Mouse (Mus musculus): ENCODE data around the gene Xpot. TPM values are rescaled to one million over a fixed set of nuclear protein-coding genes. Genes with fewer than 3 reads are reported as not detected.

Gene Xpot
- polyA plus RNA-seq, 1 experiment from 2014 or later = 43.7 TPM

DNA sequence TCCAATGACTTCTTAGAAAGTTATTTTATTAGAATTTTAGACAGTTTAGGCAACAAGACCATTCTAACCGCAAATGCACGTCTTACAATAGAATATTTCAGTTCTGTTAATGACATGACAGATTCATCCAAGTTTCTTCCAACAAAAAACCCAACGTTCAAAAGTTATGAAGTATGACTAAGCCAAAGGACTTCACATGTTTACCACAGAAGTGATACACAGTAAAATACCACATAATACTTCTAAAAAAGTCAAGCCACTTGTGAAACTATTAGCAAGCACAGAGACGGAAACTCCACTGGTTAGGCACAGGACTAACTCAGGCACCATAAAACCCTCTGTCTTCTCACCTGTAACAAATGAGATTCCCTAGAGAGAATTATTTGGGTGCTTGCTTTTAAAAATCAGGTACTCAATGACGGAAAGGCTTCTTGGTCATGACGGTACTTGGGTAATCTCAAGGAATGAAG, 38.7 kb downstream of the Xpot start:
- H3K27ac ChIP-seq (ENCODE audit: poor library complexity, severe bottlenecking) = peak overlapping the region; percentile 81; the same call in 1 of the 2 replicates
- peak overlapping the region; percentile 97 for H3K9ac ChIP-seq
- no peak for ATAC-seq (ENCODE audit: insufficient number of reproducible peaks, low FRiP score)
- H3K9me3 ChIP-seq (replicated peaks) = no peaks in the 10 kb centered on the region
- H3K27me3 ChIP-seq (replicated peaks) = no peaks in the 10 kb centered on the region
- 61% methylated on average over 6 of the region's 6 CpGs for WGBS
- H3K4me1 ChIP-seq (replicated peaks) = peaks cover 11% of the 10 kb centered on the region
- H3K36me3 ChIP-seq = peaks cover 47% of the 10 kb centered on the region
- H3K4me2 ChIP-seq = peak overlapping the region; percentile 77
- peak overlapping the region; percentile 97 for H3K4me3 ChIP-seq

DNA sequence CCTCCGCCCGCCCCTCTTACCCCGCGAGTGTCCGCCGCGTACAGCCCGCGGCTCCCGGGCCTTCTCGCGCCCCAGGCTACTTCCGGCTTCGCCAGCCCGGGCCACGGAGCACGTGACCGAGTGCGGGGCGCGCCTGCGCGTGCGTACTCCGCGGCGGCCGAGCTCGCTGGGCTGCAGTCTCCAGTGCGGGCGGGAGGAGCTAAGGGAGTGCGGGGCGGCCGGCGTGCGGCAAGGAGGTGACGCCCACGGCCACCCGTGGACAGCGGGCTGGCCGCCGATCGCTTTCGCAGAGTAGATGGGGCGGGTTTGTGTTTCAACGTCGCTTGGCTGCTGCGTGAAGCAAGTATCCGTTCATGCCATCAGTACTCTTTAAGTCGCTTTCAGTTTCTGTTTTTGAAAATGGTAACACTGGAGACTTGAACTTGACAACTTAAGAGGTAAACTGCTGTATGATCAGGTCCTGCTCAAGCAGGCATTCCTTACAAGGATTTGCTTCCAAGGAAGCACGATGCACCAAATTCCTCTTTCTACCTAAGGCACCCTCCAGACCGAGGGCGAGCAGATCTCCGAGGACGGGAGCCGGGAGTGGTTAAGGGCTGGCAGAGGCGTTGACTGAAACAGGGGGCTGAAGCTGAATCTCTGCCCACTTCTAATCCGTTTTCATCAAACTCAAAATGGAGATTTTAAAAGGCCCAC, 39.3 kb downstream of the Xpot start, which contains the start of gene Tbk1:
Gene Tbk1 (minus strand): TSS at position 113 of the 696 bp plus-strand sequence.
- peak within 1 kb of the TSS; percentile 97 for H3K9ac ChIP-seq
- under 1% methylated on average over 52 of the region's 58 CpGs for WGBS
- no peaks in the 10 kb centered on the region for H3K9me3 ChIP-seq (replicated peaks)
- no peaks in the 10 kb centered on the region for H3K27me3 ChIP-seq (replicated peaks)
- peaks cover 11% of the 10 kb centered on the region for H3K4me1 ChIP-seq (replicated peaks)
- H3K27ac ChIP-seq (ENCODE audit: poor library complexity, severe bottlenecking) = peak within 1 kb of the TSS; percentile 81
- H3K36me3 ChIP-seq = peaks cover 48% of the 10 kb centered on the region
- ATAC-seq (ENCODE audit: insufficient number of reproducible peaks, low FRiP score) = peak; percentile 99
- peak within 1 kb of the TSS; percentile 77 for H3K4me2 ChIP-seq
- H3K4me3 ChIP-seq = peak within 1 kb of the TSS; percentile 97

DNA sequence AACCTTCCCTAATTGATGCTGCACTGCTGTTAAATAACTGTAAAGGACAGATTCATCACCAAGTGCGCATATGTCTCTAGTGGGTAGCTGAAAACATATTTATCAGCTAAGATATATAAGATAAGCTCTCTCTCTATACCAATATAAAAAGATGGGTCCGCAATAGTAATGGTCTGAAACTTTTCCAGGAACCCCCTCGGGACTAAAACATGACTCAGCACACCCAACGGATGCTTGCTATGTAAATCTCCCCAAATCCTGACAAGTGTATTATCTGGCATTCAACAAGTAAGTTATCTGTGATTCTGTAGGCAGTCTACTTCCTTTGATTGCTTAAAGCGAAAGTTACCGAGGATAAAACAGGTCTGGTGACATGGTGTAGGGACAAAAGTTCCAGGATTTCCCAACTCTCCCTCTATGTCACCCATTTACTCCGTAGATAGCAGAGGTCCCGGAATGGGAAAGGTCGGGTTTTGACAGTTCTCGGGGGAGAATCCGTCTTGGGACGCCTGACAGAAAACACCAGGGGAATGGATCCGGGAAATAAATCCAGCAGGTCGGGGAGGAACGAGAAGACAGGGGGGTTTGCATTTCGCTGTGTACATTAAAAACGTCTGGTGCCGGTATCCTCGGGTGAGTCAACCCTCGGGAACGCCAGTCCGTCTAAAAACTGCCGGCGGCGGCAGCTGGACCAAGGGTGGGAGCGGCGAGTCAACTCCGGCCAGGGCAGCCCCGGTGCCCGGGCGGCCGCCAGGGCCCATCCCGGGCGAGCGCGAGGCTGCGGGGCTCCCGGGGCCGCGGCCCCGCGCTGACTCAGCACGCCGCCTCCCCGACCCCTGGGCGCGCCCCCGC, 40.1 kb downstream of the Xpot start:
- ATAC-seq (ENCODE audit: insufficient number of reproducible peaks, low FRiP score) = no peak; the same call in 1 of the 2 replicates
- Histone ChIP-seq H3K27ac (ENCODE audit: poor library complexity, severe bottlenecking) (peak overlapping the region; percentile 81), H3K27me3 (replicated peaks) (no peaks in the 10 kb centered on the region), H3K9ac (peak overlapping the region; percentile 97), H3K4me3 (peak overlapping the region; percentile 97), H3K9me3 (replicated peaks) (no peaks in the 10 kb centered on the region), H3K4me2 (peak overlapping the region; percentile 77), H3K4me1 (replicated peaks) (peaks cover 11% of the 10 kb centered on the region), H3K36me3 (peaks cover 48% of the 10 kb centered on the region)
- 3% methylated on average over 46 of the region's 48 CpGs for WGBS

DNA sequence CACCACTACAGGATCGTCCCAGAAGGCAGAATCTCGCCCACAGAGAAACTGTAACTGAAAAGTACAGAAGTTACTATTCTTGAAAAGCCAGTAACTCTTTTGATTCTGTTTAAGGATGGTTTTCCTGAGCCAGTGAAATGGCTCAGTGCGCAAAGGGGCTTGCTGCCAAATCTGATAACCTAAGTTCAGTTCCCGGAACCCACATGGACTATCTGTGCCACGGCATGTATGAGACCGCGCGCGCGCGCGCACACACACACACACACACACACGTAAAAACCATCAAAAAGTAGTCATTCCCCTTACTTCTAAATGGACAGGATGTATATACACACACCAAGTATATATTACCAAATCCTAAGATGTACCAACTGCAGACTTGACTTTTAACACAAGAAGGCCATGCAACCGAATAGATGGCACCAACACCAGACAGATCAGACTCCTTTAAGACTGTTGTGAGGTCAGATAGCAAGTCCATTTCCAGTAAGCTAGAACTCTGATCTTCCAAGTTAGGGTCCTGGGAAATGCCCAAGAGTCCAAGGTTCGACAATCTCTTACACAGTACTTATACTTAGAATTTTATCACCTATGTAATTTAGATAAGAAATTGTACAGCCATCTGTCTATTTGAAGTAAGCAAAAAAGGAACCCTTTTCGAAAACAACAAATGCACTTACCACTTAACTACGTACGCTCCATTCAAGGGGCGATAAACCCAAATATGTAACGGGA, 40.9 kb downstream of the Xpot start:
- Histone ChIP-seq H3K27ac (ENCODE audit: poor library complexity, severe bottlenecking) (no peak overlapping the region), H3K9ac (peak overlapping the region; percentile 97)

DNA sequence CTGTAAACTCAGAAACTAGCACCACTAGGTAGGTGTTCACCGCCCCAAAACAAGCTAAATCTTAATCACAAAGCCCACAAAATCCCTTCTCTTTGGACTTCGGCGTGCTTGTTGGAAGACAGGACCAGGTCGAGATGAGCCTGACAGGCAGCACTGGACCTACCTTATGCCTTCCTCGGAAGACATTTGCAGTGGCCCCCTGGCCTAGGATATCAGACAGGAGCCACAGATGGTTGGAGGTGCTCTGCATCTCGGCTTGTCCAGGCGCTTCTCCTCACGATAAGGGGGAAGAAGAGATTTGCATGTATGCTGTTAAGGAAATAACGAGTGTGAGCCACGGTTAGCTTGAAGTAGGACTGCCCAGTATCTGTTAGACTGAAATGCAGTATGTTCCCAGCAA, 42.1 kb downstream of the Xpot start:
- no peaks in the 10 kb centered on the region for H3K27me3 ChIP-seq (replicated peaks)
- H3K9me3 ChIP-seq (replicated peaks) = no peaks in the 10 kb centered on the region
- no peak overlapping the region for H3K4me3 ChIP-seq
- no peak overlapping the region for H3K9ac ChIP-seq
- peaks cover 45% of the 10 kb centered on the region for H3K36me3 ChIP-seq
- no peak overlapping the region for H3K4me2 ChIP-seq
- no peak overlapping the region for H3K27ac ChIP-seq (ENCODE audit: poor library complexity, severe bottlenecking)
- ATAC-seq (ENCODE audit: insufficient number of reproducible peaks, low FRiP score) = no peak
- peaks cover 11% of the 10 kb centered on the region for H3K4me1 ChIP-seq (replicated peaks)
- 90% methylated on average over 10 of the region's 10 CpGs for WGBS

More for the DNA sequence above, 40.9 kb downstream of the Xpot start:
- Histone ChIP-seq H3K27me3 (replicated peaks) (no peaks in the 10 kb centered on the region), H3K4me3 (peak overlapping the region; percentile 97), H3K36me3 (peaks cover 49% of the 10 kb centered on the region), H3K4me1 (replicated peaks) (peaks cover 11% of the 10 kb centered on the region), H3K4me2 (peak overlapping the region; percentile 77), H3K9me3 (replicated peaks) (no peaks in the 10 kb centered on the region)
- ATAC-seq (ENCODE audit: insufficient number of reproducible peaks, low FRiP score) = no peak
- WGBS = 77% methylated on average over 20 of the region's 20 CpGs

DNA sequence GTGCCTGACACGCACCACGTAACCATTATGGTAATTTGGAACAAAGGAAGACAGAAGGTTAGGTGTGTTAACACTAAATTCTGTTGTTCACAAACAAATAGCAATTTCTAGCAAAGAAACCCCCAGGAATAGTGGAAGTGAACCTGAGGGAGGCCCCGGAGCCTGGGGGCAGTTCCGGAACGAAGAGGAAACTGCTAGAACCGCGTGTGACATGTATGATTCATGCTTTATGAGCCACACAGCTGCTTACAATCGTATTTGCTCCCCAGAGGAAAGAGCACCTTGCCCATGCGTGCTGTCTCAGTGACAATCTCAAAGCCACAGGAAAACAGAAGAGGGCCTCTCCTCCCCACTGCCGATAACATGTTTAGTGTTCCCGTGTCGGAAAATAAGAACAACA, 43.1 kb downstream of the Xpot start:
- 93% methylated on average over 12 of the region's 12 CpGs for WGBS
- no peak for ATAC-seq (ENCODE audit: insufficient number of reproducible peaks, low FRiP score)
- Histone ChIP-seq H3K4me2 (no peak overlapping the region), H3K27ac (ENCODE audit: poor library complexity, severe bottlenecking) (no peak overlapping the region), H3K9me3 (replicated peaks) (no peaks in the 10 kb centered on the region), H3K9ac (no peak overlapping the region), H3K27me3 (replicated peaks) (no peaks in the 10 kb centered on the region), H3K36me3 (peaks cover 47% of the 10 kb centered on the region), H3K4me1 (replicated peaks) (peaks cover 11% of the 10 kb centered on the region), H3K4me3 (no peak overlapping the region)

DNA sequence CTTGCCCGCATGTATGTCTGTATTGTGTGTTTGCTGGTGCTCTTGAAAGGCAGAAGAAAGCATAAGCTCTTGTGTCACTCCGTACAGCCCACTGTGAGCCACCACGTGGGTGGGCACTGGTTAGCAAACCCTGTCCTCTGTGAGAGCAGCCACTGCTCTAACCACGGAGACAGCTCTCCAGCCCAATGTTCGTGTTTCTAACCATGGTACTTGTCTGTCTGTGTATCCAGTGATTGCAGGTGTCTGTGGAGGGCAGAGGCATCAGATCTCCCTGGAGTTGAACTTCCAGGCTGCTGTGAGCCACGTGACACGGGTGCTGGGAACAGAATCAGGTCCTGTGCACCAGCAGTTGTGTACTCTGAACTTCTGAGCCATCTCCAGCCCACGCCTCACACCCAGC, 43.8 kb downstream of the Xpot start:
- Histone ChIP-seq H3K36me3 (peaks cover 55% of the 10 kb centered on the region), H3K9ac (no peak overlapping the region), H3K4me2 (no peak overlapping the region), H3K4me1 (replicated peaks) (peaks cover 11% of the 10 kb centered on the region), H3K9me3 (replicated peaks) (no peaks in the 10 kb centered on the region), H3K27ac (ENCODE audit: poor library complexity, severe bottlenecking) (no peak overlapping the region), H3K4me3 (no peak overlapping the region), H3K27me3 (replicated peaks) (no peaks in the 10 kb centered on the region)
- ATAC-seq (ENCODE audit: insufficient number of reproducible peaks, low FRiP score) = no peak
- 89% methylated on average over 8 of the region's 8 CpGs for WGBS

DNA sequence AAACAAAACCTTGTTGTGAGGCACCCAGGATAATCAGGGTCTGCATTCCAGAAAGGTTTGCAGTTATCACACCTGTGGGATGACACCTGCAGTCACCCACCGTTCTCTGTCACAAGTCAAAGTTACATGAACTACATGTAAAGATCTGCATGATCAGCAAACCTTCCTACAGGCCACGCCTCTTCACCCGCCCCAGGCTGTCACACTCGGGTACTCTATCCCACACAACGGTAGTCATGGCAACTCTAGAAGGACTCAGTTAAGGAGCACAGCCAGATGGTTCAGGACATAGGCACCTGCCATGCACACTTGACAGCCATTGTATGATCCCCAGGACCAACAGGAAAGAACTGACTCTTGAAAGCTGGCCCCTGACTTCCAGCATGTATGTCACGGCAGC, 44.7 kb downstream of the Xpot start:
- ATAC-seq (ENCODE audit: insufficient number of reproducible peaks, low FRiP score) = no peak
- H3K4me2 ChIP-seq = no peak overlapping the region
- peaks cover 56% of the 10 kb centered on the region for H3K36me3 ChIP-seq

DNA sequence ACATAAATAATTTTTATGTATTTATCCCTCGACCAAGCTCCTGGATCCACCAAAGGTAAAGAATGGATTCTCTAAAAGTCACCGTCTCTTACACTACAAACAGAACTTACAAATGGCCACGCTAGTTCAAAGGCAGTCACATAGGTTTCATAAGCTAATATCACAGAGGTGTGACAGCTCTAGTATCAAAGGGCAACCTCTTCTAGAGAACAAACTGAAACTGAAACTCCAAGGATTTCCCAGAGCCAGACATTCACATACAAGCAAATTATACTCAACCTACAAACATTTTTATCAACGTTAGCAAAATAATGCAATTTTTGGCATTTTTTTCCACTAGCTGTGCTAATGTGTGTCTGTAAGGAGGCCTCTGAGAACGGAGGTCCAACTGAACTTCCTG, 45.8 kb downstream of the Xpot start:
- Histone ChIP-seq H3K9me3 (replicated peaks) (no peaks in the 10 kb centered on the region), H3K27me3 (replicated peaks) (no peaks in the 10 kb centered on the region), H3K9ac (no peak overlapping the region), H3K27ac (ENCODE audit: poor library complexity, severe bottlenecking) (no peak overlapping the region), H3K4me1 (replicated peaks) (peaks cover 6% of the 10 kb centered on the region), H3K4me3 (no peak overlapping the region), H3K4me2 (no peak overlapping the region), H3K36me3 (peaks cover 65% of the 10 kb centered on the region)
- WGBS = 95% methylated on average over 5 of the region's 5 CpGs
- no peak for ATAC-seq (ENCODE audit: insufficient number of reproducible peaks, low FRiP score)

More for the DNA sequence above, 44.7 kb downstream of the Xpot start:
- Histone ChIP-seq H3K9ac (no peak overlapping the region), H3K4me1 (replicated peaks) (peaks cover 11% of the 10 kb centered on the region), H3K27me3 (replicated peaks) (no peaks in the 10 kb centered on the region), H3K9me3 (replicated peaks) (no peaks in the 10 kb centered on the region), H3K27ac (ENCODE audit: poor library complexity, severe bottlenecking) (no peak overlapping the region), H3K4me3 (no peak overlapping the region)
- WGBS = 82% methylated on average over 6 of the region's 6 CpGs

DNA sequence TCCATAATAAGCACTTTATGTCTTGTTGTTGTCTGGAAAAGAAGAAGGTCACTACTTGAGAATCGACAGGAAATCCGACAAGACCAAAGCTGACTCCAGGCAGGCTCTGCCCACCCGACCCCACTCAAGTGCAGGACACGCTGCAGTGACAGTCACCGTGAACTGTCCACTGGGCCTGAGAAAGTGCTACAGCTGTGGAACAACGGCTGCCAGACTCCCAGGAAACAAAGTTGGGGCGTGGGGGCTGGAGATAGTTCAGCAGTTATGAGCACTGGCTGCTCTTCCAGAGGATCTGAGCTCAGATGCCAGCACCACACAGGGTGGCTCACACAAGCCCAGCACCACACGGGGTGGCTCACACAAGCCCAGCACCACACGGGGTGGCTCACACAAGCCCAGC, 49.8 kb downstream of the Xpot start:
- Histone ChIP-seq H3K27me3 (replicated peaks) (no peaks in the 10 kb centered on the region), H3K9me3 (replicated peaks) (no peaks in the 10 kb centered on the region), H3K4me3 (no peak overlapping the region), H3K36me3 (peaks cover 60% of the 10 kb centered on the region), H3K4me1 (replicated peaks) (no peaks in the 10 kb centered on the region; the same call in 1 of the 2 replicates), H3K27ac (ENCODE audit: poor library complexity, severe bottlenecking) (no peak overlapping the region), H3K9ac (no peak overlapping the region), H3K4me2 (no peak overlapping the region)
- WGBS = 91% methylated on average over 9 of the region's 9 CpGs
- ATAC-seq (ENCODE audit: insufficient number of reproducible peaks, low FRiP score) = no peak
